Mouse (Mus musculus) left cerebral cortex, adult 6 months (tissue): Measurements from ENCODE around the gene Gm20820. TPM values are rescaled to one million over a fixed set of nuclear protein-coding genes. Genes with fewer than 3 reads are reported as not detected.

Experiments used
- long read RNA-seq, 2 experiments: library from polyadenylated mRNA; unstranded; transcript quantifications; one replicate each; pipeline ENCODE4 v2.0.0; 2019 to 2020
- polyA plus RNA-seq: library from polyadenylated mRNA; unstranded; fragments of <200 nt; fragmentation: Nextera tagmentation; gene quantifications from 2 replicates; pipeline ENCODE4 v1.2.3, GENCODE M21; 2021

The Gm20820 gene
- polyA plus RNA-seq, result not detected in 2 replicates
- long read RNA-seq, experiment 1, result 0 reads
- long read RNA-seq, experiment 2, result 0 reads

GRCm38 (mm10) chrY:86061472-86061871 is at the start of gene Gm20820:
Gm20820 (plus strand) TSS chrY:86061772.

